Mouse (Mus musculus) hindbrain, embryonic 16.5 days (tissue): Measurements from ENCODE around the gene Dck. TPM values are rescaled to one million over a fixed set of nuclear protein-coding genes. Genes with fewer than 3 reads are reported as not detected.

Experiments
- ATAC-seq: fragments of 200-750 bp; cut with Nextera tagmentation; 2 replicates; pipeline ENCODE4 v1.8.0; 2017; ENCODE audit warnings: moderate TSS enrichment, moderate library complexity
- H3K27ac ChIP-seq: fragments of 300-500 bp; sonication (generic); 2 replicates; pipeline ENCODE4 v1.5.1; 2014; ENCODE audit warnings: low read depth, mild to moderate bottlenecking, control low read depth, low read length, moderate library complexity
- H3K27me3 ChIP-seq: fragments of 300-500 bp; sonication (generic); replicated peaks from 2 replicates; pipeline ENCODE4 v1.6.1; 2014; ENCODE audit warnings: low read length; ENCODE audit not compliant: control insufficient read depth, insufficient read depth
- H3K36me3 ChIP-seq: fragments of 300-500 bp; sonication (generic); 2 replicates; pipeline ENCODE4 v1.6.1; 2014; ENCODE audit warnings: mild to moderate bottlenecking, low read length, moderate library complexity, mixed read lengths; ENCODE audit not compliant: control insufficient read depth, insufficient read depth
- H3K4me1 ChIP-seq: fragments of 300-500 bp; sonication (generic); 2 replicates; pipeline ENCODE4 v1.6.1; 2014; ENCODE audit warnings: low read depth, low read length; ENCODE audit not compliant: control insufficient read depth, insufficient read depth
- H3K4me2 ChIP-seq: fragments of 300-500 bp; sonication (generic); 2 replicates; pipeline ENCODE4 v1.6.1; 2014; ENCODE audit warnings: mild to moderate bottlenecking, low read length, control low read depth, moderate library complexity
- H3K4me3 ChIP-seq: fragments of 300-500 bp; sonication (generic); 2 replicates; pipeline ENCODE4 v1.5.1; 2014; ENCODE audit warnings: mild to moderate bottlenecking, low read length, control low read depth, moderate library complexity
- H3K9ac ChIP-seq: fragments of 300-500 bp; sonication (generic); 2 replicates; pipeline ENCODE4 v1.6.1; 2014; ENCODE audit warnings: low read depth, mild to moderate bottlenecking, control low read depth, low read length, moderate library complexity
- H3K9me3 ChIP-seq: fragments of 300-500 bp; sonication (generic); 2 replicates; pipeline ENCODE4 v1.6.1; 2014; ENCODE audit warnings: mild to moderate bottlenecking, low read length, moderate library complexity; ENCODE audit not compliant: control insufficient read depth
- WGBS: fragments of 180-500 bp; shearing (Covaris S2); extraction: QIAGEN DNeasy Blood & Tissue Kit; methylation state at CpG from one replicate; pipeline ENCODE4 v1.1.7; 2014; 5-methylcytosine and 5-hydroxymethylcytosine counted together
- polyA plus RNA-seq: library from polyadenylated mRNA; unstranded; fragments of >200 nt; fragmentation: Nextera tagmentation; extraction: Ambion mirVana; gene quantifications from 2 replicates; pipeline ENCODE4 v1.2.1, GENCODE M21; 2015

Gene Dck
- polyA plus RNA-seq, 1 experiment from 2014 or later: 41.7 TPM

DNA sequence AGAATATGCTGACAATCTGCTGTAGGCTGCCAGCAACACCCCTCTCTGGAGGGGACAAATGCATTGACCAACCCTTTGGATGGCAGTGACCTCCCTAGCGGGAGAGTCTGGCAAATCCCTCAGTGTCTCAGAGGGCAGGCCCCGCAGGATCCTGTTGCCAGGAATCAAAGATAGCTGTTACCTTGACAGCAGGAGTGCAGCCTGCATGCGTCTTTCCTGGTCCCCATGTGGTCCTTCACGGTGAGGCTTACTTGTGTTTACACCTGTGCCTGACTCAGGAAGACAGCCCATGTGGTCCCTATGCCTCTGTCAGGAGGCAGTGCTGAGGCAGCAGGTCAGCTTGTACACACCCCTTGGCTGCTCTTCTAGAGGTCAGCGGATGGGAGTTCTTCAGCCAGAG is 41.5 kb downstream of the Dck start:
- Histone ChIP-seq H3K36me3 (no peaks in the 10 kb centered on the region), H3K4me2 (no peak overlapping the region), H3K9ac (no peak overlapping the region), H3K4me1 (no peaks in the 10 kb centered on the region; the same call in 1 of the 2 replicates), H3K27me3 (no peaks in the 10 kb centered on the region), H3K4me3 (no peak overlapping the region), H3K9me3 (no peaks in the 10 kb centered on the region), H3K27ac (no peak overlapping the region)
- no peak for ATAC-seq
- 18% methylated on average over 5 of the region's 5 CpGs for WGBS

DNA sequence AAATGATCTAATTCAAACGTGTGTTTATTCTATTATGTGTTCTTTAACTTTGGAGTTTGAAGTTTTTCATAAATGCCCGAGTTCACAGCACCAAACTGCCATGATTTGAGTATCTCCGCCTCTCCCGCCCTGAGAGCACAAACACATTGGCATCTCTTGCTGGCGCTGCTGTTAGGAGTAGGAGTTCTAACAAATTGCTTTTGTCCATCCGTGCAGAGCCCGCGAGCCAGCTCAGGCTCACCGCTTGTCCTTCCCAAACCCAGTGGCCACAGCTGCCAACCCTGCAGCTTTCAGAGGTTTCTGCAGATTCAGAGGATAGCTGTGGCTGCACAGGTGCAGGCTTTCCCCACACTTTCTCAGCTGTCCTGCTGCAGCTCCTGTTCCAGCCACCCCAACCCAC is 42.5 kb downstream of the Dck start:
- WGBS: 30% methylated on average over 9 of the region's 9 CpGs
- peak; percentile 48; the same call in 1 of the 2 replicates for ATAC-seq
- H3K4me2 ChIP-seq: no peak overlapping the region

DNA sequence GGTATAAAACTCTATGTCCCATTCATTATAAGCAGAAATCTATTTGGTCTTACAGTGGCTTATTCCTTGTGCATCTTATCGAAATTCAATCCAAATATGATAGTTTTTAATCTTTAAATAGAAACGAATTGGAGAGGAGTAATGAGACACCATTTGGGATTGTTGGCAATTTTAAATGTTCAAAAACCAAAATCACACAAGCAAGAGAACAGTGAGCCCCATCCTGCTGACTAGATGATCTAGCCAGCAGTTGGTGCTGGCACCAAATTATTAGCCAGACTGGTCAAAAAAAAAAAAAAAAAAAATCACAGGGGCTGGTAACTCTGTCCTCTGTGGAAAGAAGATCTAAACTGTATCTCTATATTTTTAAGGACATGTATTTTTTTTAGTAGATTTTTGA is 48.4 kb downstream of the Dck start:
- no peaks in the 10 kb centered on the region for H3K27me3 ChIP-seq
- ATAC-seq: no peak
- 84% methylated on average over 2 of the region's 2 CpGs for WGBS

More for the DNA sequence above, 42.5 kb downstream of the Dck start:
- Histone ChIP-seq H3K4me1 (no peaks in the 10 kb centered on the region; the same call in 1 of the 2 replicates), H3K27ac (no peak overlapping the region), H3K27me3 (no peaks in the 10 kb centered on the region), H3K9ac (no peak overlapping the region), H3K9me3 (no peaks in the 10 kb centered on the region), H3K4me3 (no peak overlapping the region), H3K36me3 (no peaks in the 10 kb centered on the region)

DNA sequence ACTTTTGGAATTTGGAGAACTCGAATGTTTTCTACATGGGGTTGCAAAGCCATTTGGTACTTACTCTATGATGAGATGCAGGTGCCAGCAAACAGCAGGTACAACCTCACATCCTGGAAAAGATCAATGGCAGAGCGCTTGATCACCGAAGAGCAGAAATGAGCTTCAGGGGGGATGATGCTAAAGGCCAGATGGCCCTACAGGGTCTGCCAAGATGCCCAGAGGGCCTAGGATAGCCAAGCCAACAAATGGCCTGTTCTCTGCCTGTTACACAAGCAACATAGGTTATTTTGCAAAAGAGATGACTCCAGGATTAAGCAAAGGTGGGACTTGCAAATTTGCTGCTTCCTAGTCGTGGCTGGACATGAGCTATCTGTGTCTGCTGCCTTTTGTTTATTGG is 49.8 kb downstream of the Dck start:
- H3K4me1 ChIP-seq: no peaks in the 10 kb centered on the region
- no peak overlapping the region for H3K9ac ChIP-seq
- no peak overlapping the region for H3K4me3 ChIP-seq
- no peaks in the 10 kb centered on the region for H3K9me3 ChIP-seq
- no peak overlapping the region for H3K27ac ChIP-seq
- WGBS: 77% methylated on average over 4 of the region's 4 CpGs
- no peak overlapping the region for H3K4me2 ChIP-seq
- H3K36me3 ChIP-seq: no peaks in the 10 kb centered on the region
- H3K27me3 ChIP-seq: no peaks in the 10 kb centered on the region
- peak; percentile 54 for ATAC-seq

More for the DNA sequence above, 48.4 kb downstream of the Dck start:
- Histone ChIP-seq H3K36me3 (no peaks in the 10 kb centered on the region), H3K27ac (no peak overlapping the region), H3K4me2 (no peak overlapping the region), H3K9ac (no peak overlapping the region), H3K4me1 (no peaks in the 10 kb centered on the region), H3K9me3 (no peaks in the 10 kb centered on the region), H3K4me3 (no peak overlapping the region)

DNA sequence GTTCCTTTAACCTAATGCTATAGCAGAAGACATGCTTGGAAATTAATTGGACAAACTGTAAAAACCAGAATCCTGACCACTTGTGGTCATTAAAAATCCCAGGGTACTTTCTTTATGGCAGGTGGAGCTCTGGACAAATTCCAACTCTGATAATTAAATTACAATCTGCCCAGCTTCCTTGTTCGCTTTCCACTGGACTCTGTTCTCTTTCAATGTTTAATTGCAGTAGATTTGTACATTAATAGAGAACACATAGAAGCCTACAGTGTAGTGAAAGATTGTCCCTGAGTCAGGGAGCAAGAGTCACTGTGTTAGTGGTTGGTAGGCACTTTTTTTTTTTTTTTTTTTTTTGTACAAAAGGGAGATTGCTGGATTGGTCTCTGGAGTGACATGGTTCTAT is 56.7 kb downstream of the Dck start:
- no peak overlapping the region for H3K4me3 ChIP-seq
- WGBS: 49% methylated on average over 1 of the region's 1 CpGs
- H3K9me3 ChIP-seq: no peaks in the 10 kb centered on the region
- H3K4me2 ChIP-seq: no peak overlapping the region
- no peaks in the 10 kb centered on the region for H3K36me3 ChIP-seq
- H3K9ac ChIP-seq: no peak overlapping the region
- H3K27ac ChIP-seq: no peak overlapping the region
- no peaks in the 10 kb centered on the region for H3K27me3 ChIP-seq
- no peak for ATAC-seq
- H3K4me1 ChIP-seq: no peaks in the 10 kb centered on the region

DNA sequence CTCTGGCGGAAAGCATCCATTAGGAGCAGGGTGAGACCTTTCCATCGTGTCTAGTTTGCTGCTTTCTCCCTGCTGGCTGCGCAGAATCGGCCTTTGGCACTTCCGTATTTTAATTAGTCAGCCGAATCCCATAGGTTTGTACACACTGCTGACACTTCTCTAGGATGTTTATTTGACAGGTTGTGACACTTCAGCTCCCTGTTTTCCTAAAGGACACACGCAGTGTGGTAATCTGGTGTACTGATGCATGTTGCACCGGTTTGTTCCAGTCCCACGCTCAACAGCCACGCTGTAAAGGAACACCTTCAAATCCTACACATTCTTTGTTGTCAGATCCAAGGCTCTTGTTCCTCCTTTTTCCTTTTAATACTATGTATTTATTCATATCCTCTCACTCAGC is 60.0 kb downstream of the Dck start:
- Histone ChIP-seq H3K36me3 (no peaks in the 10 kb centered on the region), H3K4me3 (no peak overlapping the region), H3K4me1 (no peaks in the 10 kb centered on the region), H3K9me3 (no peaks in the 10 kb centered on the region), H3K4me2 (no peak overlapping the region; the same call in 1 of the 2 replicates), H3K27me3 (no peaks in the 10 kb centered on the region), H3K27ac (no peak overlapping the region), H3K9ac (no peak overlapping the region)
- WGBS: 71% methylated on average over 10 of the region's 10 CpGs
- ATAC-seq: 0 out of 2 replicates have a peak, but pooled peaks have one; percentile 37

DNA sequence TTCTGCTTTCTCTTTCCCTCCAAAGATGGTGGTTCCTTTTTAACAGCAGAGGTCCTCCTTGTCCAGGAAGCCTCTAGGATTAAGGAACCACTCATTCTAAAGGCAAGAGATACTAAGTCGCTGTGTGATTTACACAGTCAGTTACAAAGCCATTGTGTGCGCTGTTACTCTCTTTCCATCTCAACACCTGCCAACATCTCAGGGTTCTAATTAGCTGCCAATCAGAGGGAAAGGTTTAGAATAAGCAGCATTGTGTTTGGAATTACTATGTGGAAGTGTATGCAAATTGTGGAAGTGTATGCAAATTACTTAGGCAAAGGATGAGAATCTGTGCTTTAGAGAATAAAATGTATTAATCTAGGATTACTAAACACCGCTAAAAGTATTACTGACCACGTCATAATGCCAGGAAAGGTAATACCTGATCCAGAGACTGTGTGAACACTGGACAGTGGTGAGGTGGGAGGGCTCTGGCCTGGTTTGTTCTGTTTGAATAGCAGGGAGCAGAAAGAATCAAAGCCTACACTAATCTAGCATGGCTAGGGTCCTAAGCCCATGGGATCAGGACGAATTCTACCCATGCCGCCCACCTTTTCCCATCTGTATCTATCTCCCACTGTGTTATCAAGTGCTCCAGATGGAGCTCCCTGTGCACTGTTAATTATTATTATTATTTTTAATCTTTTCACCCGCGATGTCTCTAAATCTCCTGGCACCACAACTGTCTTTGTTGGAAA is 65.2 kb downstream of the Dck start:
- no peak overlapping the region for H3K4me2 ChIP-seq
- H3K4me3 ChIP-seq: no peak overlapping the region
- H3K9ac ChIP-seq: no peak overlapping the region
- no peaks in the 10 kb centered on the region for H3K27me3 ChIP-seq
- H3K4me1 ChIP-seq: no peaks in the 10 kb centered on the region
- ATAC-seq: no peak
- no peaks in the 10 kb centered on the region for H3K36me3 ChIP-seq
- H3K9me3 ChIP-seq: no peaks in the 10 kb centered on the region
- WGBS: 67% methylated on average over 8 of the region's 8 CpGs
- H3K27ac ChIP-seq: no peak overlapping the region

DNA sequence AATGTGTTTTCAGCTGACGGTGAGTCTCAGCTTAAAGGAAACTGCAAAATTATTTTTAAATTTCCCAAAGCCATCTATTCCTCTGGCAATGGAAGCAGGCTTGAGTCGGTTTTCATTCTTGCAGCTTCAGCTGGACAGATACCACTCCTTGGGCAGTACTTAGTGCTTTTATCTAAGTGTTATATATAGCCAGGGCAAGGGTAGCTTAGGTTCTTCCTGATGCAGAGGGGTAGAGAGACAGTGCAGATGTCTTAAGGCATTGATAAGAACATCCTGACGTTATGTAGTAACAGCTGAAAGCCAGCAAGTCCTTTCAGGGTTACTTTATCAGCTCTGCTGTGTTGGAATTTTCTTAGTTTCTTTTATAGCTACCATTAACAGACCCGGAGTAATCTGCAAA is 66.1 kb downstream of the Dck start:
- no peaks in the 10 kb centered on the region for H3K4me1 ChIP-seq
- no peaks in the 10 kb centered on the region for H3K36me3 ChIP-seq
- no peak overlapping the region for H3K4me3 ChIP-seq
- no peak overlapping the region for H3K9ac ChIP-seq
- no peak for ATAC-seq
- no peaks in the 10 kb centered on the region for H3K27me3 ChIP-seq
- H3K4me2 ChIP-seq: no peak overlapping the region
- WGBS: 76% methylated on average over 4 of the region's 4 CpGs
- H3K27ac ChIP-seq: no peak overlapping the region
- no peaks in the 10 kb centered on the region for H3K9me3 ChIP-seq

DNA sequence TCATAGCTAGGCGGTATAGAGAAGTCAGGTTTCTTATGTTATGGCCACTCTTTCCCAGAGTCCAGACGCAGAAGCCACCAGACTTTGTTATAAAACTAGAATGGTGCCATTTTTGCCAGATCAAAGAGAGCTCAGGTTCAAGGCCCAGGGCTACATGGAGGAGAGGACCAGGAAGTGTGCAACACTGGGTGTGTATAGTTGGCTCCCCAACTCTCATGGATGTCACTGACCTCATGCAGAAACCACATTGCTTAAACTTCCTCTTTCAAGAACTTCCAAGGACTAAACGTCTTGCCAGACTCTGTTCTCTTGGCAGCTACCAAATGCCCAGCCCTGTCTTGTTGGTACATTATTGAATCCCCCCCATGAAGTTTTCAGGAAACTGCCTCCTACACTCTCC is 67.1 kb downstream of the Dck start:
- H3K9me3 ChIP-seq: no peaks in the 10 kb centered on the region
- no peaks in the 10 kb centered on the region for H3K27me3 ChIP-seq
- no peaks in the 10 kb centered on the region for H3K36me3 ChIP-seq
- ATAC-seq: no peak
- H3K27ac ChIP-seq: no peak overlapping the region
- H3K9ac ChIP-seq: no peak overlapping the region
- H3K4me2 ChIP-seq: no peak overlapping the region
- no peak overlapping the region for H3K4me3 ChIP-seq
- no peaks in the 10 kb centered on the region for H3K4me1 ChIP-seq
- WGBS: 100% methylated on average over 3 of the region's 3 CpGs
